Mouse (Mus musculus) retina, embryonic 14.5 days (tissue): ENCODE results near the gene Gm960.

ENCODE experiments used
- DNase-seq: peaks from one replicate; pipeline ENCODE4 v3.0.0-alpha.2; 2015; ENCODE audit warnings: low spot score

Gene Gm960

GRCm38 (mm10) chr19:4711601-4712155 is 13.2 kb upstream of the Gm960 start:
- DNase-seq, result peak; percentile 83

DNA sequence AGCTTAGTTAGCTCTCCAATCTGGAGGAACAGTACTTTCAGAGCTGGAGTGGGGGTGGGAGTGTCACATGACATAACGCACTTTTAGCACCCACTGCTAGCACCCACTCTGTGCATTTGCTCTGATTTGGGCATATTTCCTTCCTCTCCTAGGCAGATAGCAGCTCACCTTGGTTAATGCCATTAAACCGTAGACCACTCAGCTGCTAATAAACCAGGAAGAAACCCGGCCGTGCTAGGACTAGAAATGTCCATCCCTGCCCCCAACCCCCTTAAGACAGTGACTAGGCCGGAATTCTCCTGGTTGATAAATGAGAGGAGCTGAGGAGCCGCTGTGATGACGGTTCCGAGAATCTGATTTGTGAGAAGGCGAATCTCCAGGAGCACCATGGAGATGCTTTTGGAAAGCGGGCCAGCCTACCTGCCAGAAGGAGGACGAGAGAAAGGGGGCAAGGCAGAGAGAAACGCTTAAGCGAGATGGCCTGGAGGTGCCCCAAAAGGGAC is 12.7 kb upstream of the Gm960 start, which contains the start of gene Sptbn2:
Sptbn2 (plus strand) TSS at position 70 of the 503 bp plus-strand sequence.
- no peak for DNase-seq

- DNase-seq, result no peak
Observed at GRCm38 (mm10) chr19:4708765-4709164, 10.3 kb upstream of the Gm960 start.

GRCm38 (mm10) chr19:4701221-4701620 is 2.8 kb upstream of the Gm960 start:
- no peak for DNase-seq

- no peak for DNase-seq
Observed at GRCm38 (mm10) chr19:4700656-4701055, 2.2 kb upstream of the Gm960 start.

DNA sequence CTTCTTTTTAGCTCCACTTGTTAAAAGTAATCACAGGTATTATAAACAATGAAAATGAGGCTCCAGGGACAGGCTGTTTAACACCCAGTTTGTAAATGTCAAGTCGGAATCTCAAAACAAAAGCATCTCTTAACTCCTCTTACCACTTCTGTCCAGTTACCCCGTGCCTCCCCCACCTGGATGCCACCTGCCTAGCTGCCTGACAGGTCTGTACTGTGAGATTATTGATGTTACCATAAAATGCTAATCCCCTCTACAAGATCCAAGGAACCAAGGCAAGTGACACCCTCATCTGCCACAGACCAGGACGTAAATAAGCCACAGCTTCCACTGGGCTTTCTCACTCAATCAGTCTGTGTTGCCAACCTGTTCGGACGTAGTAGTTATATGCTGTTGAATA is 1.4 kb upstream of the Gm960 start:
- no peak for DNase-seq

DNA sequence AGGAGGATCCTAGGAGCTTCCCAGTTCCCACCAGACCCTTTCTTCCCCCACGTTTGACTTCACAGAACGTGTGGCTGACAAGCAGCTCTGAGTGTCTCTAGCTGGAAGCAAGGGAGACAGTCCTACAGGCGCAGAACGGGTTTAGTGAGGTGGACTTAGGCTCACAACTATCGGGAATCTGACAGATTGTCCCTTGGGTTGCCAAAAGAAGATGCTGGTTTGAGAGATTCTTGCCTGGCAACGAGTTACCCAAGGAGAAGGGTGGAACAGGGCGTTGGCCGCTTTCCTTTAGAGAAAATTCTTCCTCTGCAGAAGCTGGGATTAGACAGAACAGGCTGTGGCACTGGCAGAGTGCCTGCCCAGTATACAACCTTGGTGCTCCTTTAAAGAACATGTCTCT is 388 bp upstream of the Gm960 start:
- DNase-seq, result no peak

GRCm38 (mm10) chr19:4697721-4698120 is 747 bp downstream of the Gm960 start:
- DNase-seq, result no peak

GRCm38 (mm10) chr19:4697121-4697520 is 1.3 kb downstream of the Gm960 start:
- no peak for DNase-seq

GRCm38 (mm10) chr19:4694346-4694745 is 4.1 kb downstream of the Gm960 start:
- no peak for DNase-seq

- no peak for DNase-seq
Observed at GRCm38 (mm10) chr19:4672401-4672800, 26.1 kb downstream of the Gm960 start.

- no peak for DNase-seq
Observed at GRCm38 (mm10) chr19:4670776-4671175, 27.7 kb downstream of the Gm960 start.

DNA sequence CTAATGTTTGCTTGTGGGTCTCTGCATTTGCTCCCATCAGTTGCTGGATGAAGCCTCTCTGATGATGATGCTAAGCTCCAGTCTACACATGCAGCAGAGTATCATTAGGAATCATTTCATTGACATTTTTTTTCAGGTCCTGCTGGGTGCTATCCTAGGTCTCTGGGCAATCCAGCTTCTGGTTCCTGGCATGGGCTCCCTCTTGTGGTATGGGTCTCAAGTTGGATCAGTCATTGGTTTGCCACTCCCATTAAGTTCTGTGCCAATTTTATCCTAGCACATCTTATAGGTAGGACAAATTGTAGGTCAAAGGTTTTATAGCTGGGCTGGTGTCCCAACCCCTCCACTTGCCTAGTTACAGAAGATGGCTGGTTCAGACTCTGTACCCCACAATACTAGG is 31.7 kb downstream of the Gm960 start:
- DNase-seq, result no peak

- DNase-seq, result no peak
Observed at GRCm38 (mm10) chr19:4658156-4658555, 40.3 kb downstream of the Gm960 start.

- DNase-seq, result no peak
Observed at GRCm38 (mm10) chr19:4646917-4647492, 51.5 kb downstream of the Gm960 start.

- peak; percentile 77 for DNase-seq
Observed at GRCm38 (mm10) chr19:4644271-4644670, 54.2 kb downstream of the Gm960 start.

DNA sequence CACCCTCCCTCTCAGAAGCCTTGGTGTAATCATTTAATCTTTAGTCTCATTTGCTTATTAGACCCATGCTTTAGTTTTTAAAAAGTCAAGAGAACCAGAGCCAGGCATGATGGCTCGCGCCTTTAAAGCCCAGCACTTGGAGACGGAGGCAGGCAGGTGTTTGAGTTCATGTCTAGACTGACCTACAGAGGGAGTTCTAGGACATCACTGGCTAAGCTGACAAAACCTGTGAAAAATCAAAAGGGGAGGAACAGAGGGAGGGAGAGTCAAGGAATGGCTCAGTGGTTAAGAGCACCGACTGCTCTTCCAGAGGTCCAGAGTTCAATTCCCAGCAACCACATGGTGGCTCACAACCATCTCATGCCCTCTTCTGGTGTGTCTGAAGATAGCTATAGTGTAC is 62.5 kb downstream of the Gm960 start:
- DNase-seq, result no peak

- DNase-seq, result peak; percentile 93
Observed at GRCm38 (mm10) chr19:4628819-4629218, 69.6 kb downstream of the Gm960 start.

GRCm38 (mm10) chr19:4625829-4626535 is 72.5 kb downstream of the Gm960 start:
- no peak for DNase-seq

DNA sequence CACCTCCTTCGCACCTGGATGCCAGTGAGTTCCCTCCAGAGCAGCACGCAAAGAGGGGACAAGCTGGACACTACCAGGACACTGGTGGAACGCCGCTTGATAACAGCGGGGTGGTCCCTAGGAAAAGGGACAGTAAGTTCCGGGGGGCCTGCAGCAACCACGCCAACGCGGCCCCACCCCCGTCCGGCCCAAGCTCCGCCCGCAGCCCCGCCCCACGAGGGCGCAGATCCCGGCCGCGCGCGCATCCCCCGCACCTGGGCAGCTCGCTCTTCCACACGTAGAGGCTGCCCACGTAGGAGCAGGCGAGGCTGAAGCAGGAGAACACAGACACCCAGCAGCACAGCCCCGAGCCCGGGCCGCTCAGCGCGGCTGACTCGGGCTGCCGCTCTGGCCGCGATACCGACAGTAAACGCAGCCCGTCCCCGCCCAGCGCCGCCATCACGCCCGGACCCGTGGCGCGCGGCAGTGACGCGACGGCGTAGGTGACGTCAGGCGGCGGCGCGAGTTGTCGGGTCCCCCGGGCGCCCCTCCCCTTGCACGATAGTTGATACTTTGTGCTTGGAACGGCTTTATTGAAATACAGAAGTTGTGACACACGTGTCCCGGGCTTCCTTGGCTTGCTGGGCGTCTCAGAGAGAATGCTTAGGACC is 73.2 kb downstream of the Gm960 start, which contains the start of gene Rce1:
Rce1 (minus strand) TSS at position 463 of the 650 bp plus-strand sequence.
- peak; percentile 90 for DNase-seq

- no peak for DNase-seq
Observed at GRCm38 (mm10) chr19:4624406-4625178, 73.9 kb downstream of the Gm960 start.

GRCm38 (mm10) chr19:4624006-4624405 is 74.5 kb downstream of the Gm960 start:
- DNase-seq, result no peak
